Mouse (Mus musculus): Measurements from ENCODE around the gene Luc7l3.

Luc7l3 gene

GRCm38 (mm10) chr11:94321931-94322400 lies at the start of gene Luc7l3:
Gene Luc7l3, minus strand, starts transcription at chr11:94321988.
- peak; percentile 94 for DNase-seq

GRCm38 (mm10) chr11:94370809-94371208 lies 49.0 kb upstream of the Luc7l3 start:
- no peak for DNase-seq

GRCm38 (mm10) chr11:94369981-94370380 lies 48.2 kb upstream of the Luc7l3 start:
- no peak for DNase-seq

- DNase-seq: no peak
Observed at GRCm38 (mm10) chr11:94365340-94365739, 43.6 kb upstream of the Luc7l3 start.

- DNase-seq: peak; percentile 57
Observed at GRCm38 (mm10) chr11:94363690-94364089, 41.9 kb upstream of the Luc7l3 start.

GRCm38 (mm10) chr11:94362101-94362500 lies 40.3 kb upstream of the Luc7l3 start:
- no peak for DNase-seq

- peak; percentile 91 for DNase-seq
Observed at GRCm38 (mm10) chr11:94361166-94361870, 39.5 kb upstream of the Luc7l3 start.

GRCm38 (mm10) chr11:94359168-94359567 lies 37.4 kb upstream of the Luc7l3 start:
- DNase-seq: no peak

GRCm38 (mm10) chr11:94355521-94356217 lies 33.9 kb upstream of the Luc7l3 start:
- no peak for DNase-seq

- no peak for DNase-seq
Observed at GRCm38 (mm10) chr11:94351094-94351493, 29.3 kb upstream of the Luc7l3 start.

GRCm38 (mm10) chr11:94350337-94350736 lies 28.5 kb upstream of the Luc7l3 start:
- no peak for DNase-seq

- DNase-seq: no peak
Observed at GRCm38 (mm10) chr11:94349839-94350238, 28.1 kb upstream of the Luc7l3 start.

- DNase-seq: no peak
Observed at GRCm38 (mm10) chr11:94347063-94347575, 25.3 kb upstream of the Luc7l3 start.

- DNase-seq: no peak
Observed at GRCm38 (mm10) chr11:94346611-94347010, 24.8 kb upstream of the Luc7l3 start.

GRCm38 (mm10) chr11:94345926-94346325 lies 24.1 kb upstream of the Luc7l3 start:
- no peak for DNase-seq

- DNase-seq: no peak
Observed at GRCm38 (mm10) chr11:94344470-94344869, 22.7 kb upstream of the Luc7l3 start.

GRCm38 (mm10) chr11:94343955-94344358 lies 22.2 kb upstream of the Luc7l3 start:
- no peak for DNase-seq

- DNase-seq: no peak
Observed at GRCm38 (mm10) chr11:94342114-94342905, 20.5 kb upstream of the Luc7l3 start.

- DNase-seq: no peak
Observed at GRCm38 (mm10) chr11:94340948-94341933, 19.5 kb upstream of the Luc7l3 start.

GRCm38 (mm10) chr11:94339732-94340585 lies 18.2 kb upstream of the Luc7l3 start:
- peak; percentile 76 for DNase-seq

- DNase-seq: no peak
Observed at GRCm38 (mm10) chr11:94338347-94338746, 16.6 kb upstream of the Luc7l3 start.

Data from cerebellum, adult 9-11 months (tissue).